Mouse (Mus musculus) left cerebral cortex, postnatal 4 days (tissue): ENCODE results near the gene Vamp1. TPM values are rescaled to one million over a fixed set of nuclear protein-coding genes. Genes with fewer than 3 reads are reported as not detected.

ENCODE experiments used
- DNase-seq: peaks from one replicate; pipeline ENCODE4 v3.0.0-alpha.2; 2022
- intact Hi-C: fragments of 180-260 bp; cut with DNase I; formaldehyde crosslinking; loops from one replicate; pipeline ENCODE4 v1.15.1; 2025
- total RNA-seq, 2 experiments: library from RNA; stranded (reverse); gene quantifications; 2 replicates each; pipeline ENCODE4 v1.2.3; 2021

Vamp1 gene
- 10 to 100 TPM in 1 of 2 experiments, 1 to 10 TPM in 1; 7.0 to 10.2 TPM for total RNA-seq

GRCm38 (mm10) chr6:125215148-125215954 lies at the start of gene Vamp1:
Vamp1 (plus strand) TSS chr6:125215551.
- DNase-seq = peak; percentile 92
- intact Hi-C loops = loop anchor here (5.0 kb wide), 1 partner anchor 57 kb away; no protein-coding TSS in a partner anchor

- intact Hi-C loops = no loop called here
- DNase-seq = peak; percentile 68
Measured at GRCm38 (mm10) chr6:125166051-125166751, 49.1 kb upstream of the Vamp1 start, which contains the start of gene Gapdh. Gapdh (minus strand) TSS chr6:125166467.

GRCm38 (mm10) chr6:125166861-125167650 lies 48.3 kb upstream of the Vamp1 start:
- intact Hi-C loops = no loop called here
- DNase-seq = peak; percentile 66

GRCm38 (mm10) chr6:125168086-125168485 lies 47.3 kb upstream of the Vamp1 start:
- intact Hi-C loops = no loop called here
- DNase-seq = no peak

GRCm38 (mm10) chr6:125170194-125170593 lies 45.2 kb upstream of the Vamp1 start:
- DNase-seq = no peak
- intact Hi-C loops = no loop called here

- intact Hi-C loops = no loop called here
- DNase-seq = no peak
Measured at GRCm38 (mm10) chr6:125172474-125172873, 42.9 kb upstream of the Vamp1 start.

GRCm38 (mm10) chr6:125173256-125173655 lies 42.1 kb upstream of the Vamp1 start:
- DNase-seq = no peak
- intact Hi-C loops = no loop called here

GRCm38 (mm10) chr6:125175469-125175868 lies 39.9 kb upstream of the Vamp1 start:
- DNase-seq = no peak
- intact Hi-C loops = no loop called here

- no peak for DNase-seq
- intact Hi-C loops = no loop called here
Measured at GRCm38 (mm10) chr6:125179601-125180000, 35.8 kb upstream of the Vamp1 start.

- DNase-seq = no peak
Measured at GRCm38 (mm10) chr6:125182133-125182532, 33.2 kb upstream of the Vamp1 start.

GRCm38 (mm10) chr6:125186203-125186602 lies 29.1 kb upstream of the Vamp1 start:
- intact Hi-C loops = no loop called here
- DNase-seq = no peak

More at GRCm38 (mm10) chr6:125182133-125182532, 33.2 kb upstream of the Vamp1 start:
- intact Hi-C loops = no loop called here

- no peak for DNase-seq
- intact Hi-C loops = no loop called here
Measured at GRCm38 (mm10) chr6:125190816-125191215, 24.5 kb upstream of the Vamp1 start.

- DNase-seq = peak; percentile 99
- intact Hi-C loops = no loop called here
Measured at GRCm38 (mm10) chr6:125191332-125192015, 23.9 kb upstream of the Vamp1 start, which contains the start of the genes Ncapd2 and Mrpl51. Ncapd2 (minus strand) TSS chr6:125191701. Mrpl51 (plus strand) TSS chr6:125191801.

- DNase-seq = peak; percentile 95
- intact Hi-C loops = no loop called here
Measured at GRCm38 (mm10) chr6:125192016-125192714, 23.2 kb upstream of the Vamp1 start.

- intact Hi-C loops = no loop called here
- DNase-seq = no peak
Measured at GRCm38 (mm10) chr6:125192841-125193240, 22.5 kb upstream of the Vamp1 start.

- DNase-seq = no peak
- intact Hi-C loops = no loop called here
Measured at GRCm38 (mm10) chr6:125193390-125193789, 22.0 kb upstream of the Vamp1 start.

- no peak for DNase-seq
- intact Hi-C loops = no loop called here
Measured at GRCm38 (mm10) chr6:125195541-125196075, 19.7 kb upstream of the Vamp1 start.

GRCm38 (mm10) chr6:125196301-125196700 lies 19.1 kb upstream of the Vamp1 start:
- DNase-seq = no peak
- intact Hi-C loops = no loop called here

GRCm38 (mm10) chr6:125197166-125197565 lies 18.2 kb upstream of the Vamp1 start:
- no peak for DNase-seq
- intact Hi-C loops = no loop called here
